Mouse (Mus musculus): ENCODE measurements around the gene Tmem136. TPM values are rescaled to one million over a fixed set of nuclear protein-coding genes. Genes with fewer than 3 reads are reported as not detected.

Gene Tmem136
- polyA plus RNA-seq, 1 experiment = 13.2 TPM

- H3K4me1 ChIP-seq (ENCODE audit: control insufficient read depth, insufficient read depth, low read length) = peaks cover 40% of the 10 kb centered on the region
- no peaks in the 10 kb centered on the region; the same call in 1 of the 2 replicates for H3K36me3 ChIP-seq (ENCODE audit: control insufficient read depth, insufficient read depth, low read length)
- H3K27ac ChIP-seq (ENCODE audit: insufficient read depth, low read depth, low read length) = no peak overlapping the region
- no peak for DNase-seq
- TF ChIP-seq POLR2A (IDR thresholded peaks at IDR 0.05; ENCODE audit: low read depth, low read length) (no peak), CTCF (conservative IDR thresholded peaks at IDR 0.05; ENCODE audit: insufficient read depth, insufficient read length, low read depth, low read length) (no peak)
- 55% methylated on average over 3 of the region's 3 CpGs for WGBS
- H3K27me3 ChIP-seq (replicated peaks; ENCODE audit: control insufficient read depth, insufficient read depth, low read length) = no peaks in the 10 kb centered on the region
- no peak overlapping the region for H3K4me3 ChIP-seq (ENCODE audit: insufficient read depth, low read depth, low read length)
These were observed 18.4 kb downstream of the Tmem136 start for GRCm38 (mm10) chr9:43097801-43098557.

- no peak for TF ChIP-seq POLR2A (IDR thresholded peaks at IDR 0.05; ENCODE audit: low read depth, low read length)
- Histone ChIP-seq H3K4me1 (ENCODE audit: control insufficient read depth, insufficient read depth, low read length) (peaks cover 32% of the 10 kb centered on the region), H3K27me3 (replicated peaks; ENCODE audit: control insufficient read depth, insufficient read depth, low read length) (no peaks in the 10 kb centered on the region), H3K4me3 (ENCODE audit: insufficient read depth, low read depth, low read length) (no peak overlapping the region), H3K36me3 (ENCODE audit: control insufficient read depth, insufficient read depth, low read length) (no peaks in the 10 kb centered on the region), H3K27ac (ENCODE audit: insufficient read depth, low read depth, low read length) (no peak overlapping the region)
- DNase-seq = no peak
These were observed 20.0 kb downstream of the Tmem136 start for GRCm38 (mm10) chr9:43096337-43096736.

GRCm38 (mm10) chr9:43094828-43095227 lies 21.5 kb downstream of the Tmem136 start:
- Histone ChIP-seq H3K36me3 (ENCODE audit: control insufficient read depth, insufficient read depth, low read length) (no peaks in the 10 kb centered on the region), H3K4me1 (ENCODE audit: control insufficient read depth, insufficient read depth, low read length) (peaks cover 30% of the 10 kb centered on the region), H3K27me3 (replicated peaks; ENCODE audit: control insufficient read depth, insufficient read depth, low read length) (no peaks in the 10 kb centered on the region), H3K4me3 (ENCODE audit: insufficient read depth, low read depth, low read length) (no peak overlapping the region), H3K27ac (ENCODE audit: insufficient read depth, low read depth, low read length) (no peak overlapping the region)
- 70% methylated on average over 4 of the region's 4 CpGs for WGBS
- DNase-seq = no peak
- TF ChIP-seq CTCF (conservative IDR thresholded peaks at IDR 0.05; ENCODE audit: insufficient read depth, insufficient read length, low read depth, low read length) (no peak), POLR2A (IDR thresholded peaks at IDR 0.05; ENCODE audit: low read depth, low read length) (no peak)

- Histone ChIP-seq H3K27ac (ENCODE audit: insufficient read depth, low read depth, low read length) (no peak overlapping the region), H3K36me3 (ENCODE audit: control insufficient read depth, insufficient read depth, low read length) (no peaks in the 10 kb centered on the region), H3K4me3 (ENCODE audit: insufficient read depth, low read depth, low read length) (no peak overlapping the region), H3K4me1 (ENCODE audit: control insufficient read depth, insufficient read depth, low read length) (peaks cover 28% of the 10 kb centered on the region), H3K27me3 (replicated peaks; ENCODE audit: control insufficient read depth, insufficient read depth, low read length) (no peaks in the 10 kb centered on the region)
- TF ChIP-seq CTCF (conservative IDR thresholded peaks at IDR 0.05; ENCODE audit: insufficient read depth, insufficient read length, low read depth, low read length) (no peak), POLR2A (IDR thresholded peaks at IDR 0.05; ENCODE audit: low read depth, low read length) (no peak)
- WGBS = 26% methylated on average over 3 of the region's 3 CpGs
- peak; percentile 71 for DNase-seq
These were observed 22.6 kb downstream of the Tmem136 start for GRCm38 (mm10) chr9:43093803-43094202.

- Histone ChIP-seq H3K36me3 (ENCODE audit: control insufficient read depth, insufficient read depth, low read length) (no peaks in the 10 kb centered on the region), H3K27me3 (replicated peaks; ENCODE audit: control insufficient read depth, insufficient read depth, low read length) (no peaks in the 10 kb centered on the region), H3K4me1 (ENCODE audit: control insufficient read depth, insufficient read depth, low read length) (peaks cover 21% of the 10 kb centered on the region; the same call in 1 of the 2 replicates), H3K4me3 (ENCODE audit: insufficient read depth, low read depth, low read length) (no peak overlapping the region), H3K27ac (ENCODE audit: insufficient read depth, low read depth, low read length) (peak overlapping the region; percentile 59)
- TF ChIP-seq CTCF (conservative IDR thresholded peaks at IDR 0.05; ENCODE audit: insufficient read depth, insufficient read length, low read depth, low read length) (no peak), POLR2A (IDR thresholded peaks at IDR 0.05; ENCODE audit: low read depth, low read length) (no peak)
- whole genome bisulfite sequencing = 77% methylated on average over 1 of the region's 1 CpGs
- DNase-seq = no peak
These were observed 30.6 kb downstream of the Tmem136 start for GRCm38 (mm10) chr9:43085686-43086285.

- no peak for DNase-seq
- H3K4me1 ChIP-seq (ENCODE audit: control insufficient read depth, insufficient read depth, low read length) = peaks cover 23% of the 10 kb centered on the region; the same call in 1 of the 2 replicates
- no peak overlapping the region for H3K27ac ChIP-seq (ENCODE audit: insufficient read depth, low read depth, low read length)
- H3K4me3 ChIP-seq (ENCODE audit: insufficient read depth, low read depth, low read length) = no peak overlapping the region
- TF ChIP-seq CTCF (conservative IDR thresholded peaks at IDR 0.05; ENCODE audit: insufficient read depth, insufficient read length, low read depth, low read length) (no peak), POLR2A (IDR thresholded peaks at IDR 0.05; ENCODE audit: low read depth, low read length) (no peak)
- H3K27me3 ChIP-seq (replicated peaks; ENCODE audit: control insufficient read depth, insufficient read depth, low read length) = no peaks in the 10 kb centered on the region
- no peaks in the 10 kb centered on the region for H3K36me3 ChIP-seq (ENCODE audit: control insufficient read depth, insufficient read depth, low read length)
- 55% methylated on average over 7 of the region's 7 CpGs for WGBS
These were observed 31.6 kb downstream of the Tmem136 start for GRCm38 (mm10) chr9:43084496-43085362.

All from kidney, adult 2 months (tissue).